Mouse (Mus musculus) forebrain, postnatal 0 days (tissue): ENCODE data around the gene Crybg3. TPM values are rescaled to one million over a fixed set of nuclear protein-coding genes. Genes with fewer than 3 reads are reported as not detected.

ENCODE experiments used
- ATAC-seq: fragments of 200-750 bp; cut with Nextera tagmentation; 2 replicates; pipeline ENCODE4 v1.8.0; 2017; ENCODE audit warnings: mild to moderate bottlenecking, moderate library complexity
- DNase-seq: peaks from one replicate; pipeline ENCODE4 v3.0.0-alpha.2; 2015
- H3K27ac ChIP-seq: fragments of 300-500 bp; sonication (generic); 2 replicates; pipeline ENCODE4 v1.5.1; 2014; ENCODE audit warnings: low read depth, mild to moderate bottlenecking, antibody characterized with exemption, low read length, moderate library complexity, mixed read lengths
- H3K27me3 ChIP-seq: fragments of 300-500 bp; sonication (generic); 2 replicates; pipeline ENCODE4 v1.6.1; 2014; ENCODE audit warnings: mild to moderate bottlenecking, low read length, mixed read lengths; ENCODE audit not compliant: insufficient read depth
- H3K36me3 ChIP-seq: fragments of 300-500 bp; sonication (generic); 2 replicates; pipeline ENCODE4 v1.6.1; 2014; ENCODE audit warnings: mild to moderate bottlenecking, moderate library complexity; ENCODE audit not compliant: insufficient read depth
- H3K4me1 ChIP-seq: fragments of 300-500 bp; sonication (generic); 2 replicates; pipeline ENCODE4 v1.6.1; 2014; ENCODE audit warnings: antibody characterized with exemption; ENCODE audit not compliant: insufficient read depth
- H3K4me2 ChIP-seq: fragments of 300-500 bp; sonication (generic); 2 replicates; pipeline ENCODE4 v1.6.1; 2014; ENCODE audit warnings: low read depth, mild to moderate bottlenecking, moderate library complexity
- H3K4me3 ChIP-seq: fragments of 300-500 bp; sonication (generic); 2 replicates; pipeline ENCODE4 v1.5.1; 2014; ENCODE audit warnings: low read depth, low read length, mixed read lengths
- H3K9ac ChIP-seq: fragments of 300-500 bp; sonication (generic); 2 replicates; pipeline ENCODE4 v1.6.1; 2014; ENCODE audit warnings: mild to moderate bottlenecking
- H3K9me3 ChIP-seq: fragments of 300-500 bp; sonication (generic); 2 replicates; pipeline ENCODE4 v1.6.1; 2016; ENCODE audit warnings: low read length
- CTCF ChIP-seq: sonication (generic); IDR thresholded peaks from 2 replicates; pipeline ENCODE4 v1.5.1; 2016; ENCODE audit warnings: antibody characterized with exemption, control low read depth, low read depth
- WGBS: fragments of 180-500 bp; shearing (Covaris S2); extraction: QIAGEN DNeasy Blood & Tissue Kit; methylation state at CpG from one replicate; pipeline ENCODE4 v1.1.7; 2014; 5-methylcytosine and 5-hydroxymethylcytosine counted together
- polyA plus RNA-seq: library from polyadenylated mRNA; unstranded; fragments of >200 nt; fragmentation: Nextera tagmentation; extraction: Ambion mirVana; gene quantifications from 2 replicates; pipeline ENCODE4 v1.2.1, GENCODE M21; 2015
- total RNA-seq: library from RNA; depleted of rRNA; stranded (reverse); fragments of >200 nt; gene quantifications from 2 replicates; pipeline ENCODE4 v1.2.3, GENCODE M21; 2014

Gene Crybg3
- total and polyA plus RNA-seq, 2 experiments from 2014 or later: 0.92 to 4.7 TPM

DNA sequence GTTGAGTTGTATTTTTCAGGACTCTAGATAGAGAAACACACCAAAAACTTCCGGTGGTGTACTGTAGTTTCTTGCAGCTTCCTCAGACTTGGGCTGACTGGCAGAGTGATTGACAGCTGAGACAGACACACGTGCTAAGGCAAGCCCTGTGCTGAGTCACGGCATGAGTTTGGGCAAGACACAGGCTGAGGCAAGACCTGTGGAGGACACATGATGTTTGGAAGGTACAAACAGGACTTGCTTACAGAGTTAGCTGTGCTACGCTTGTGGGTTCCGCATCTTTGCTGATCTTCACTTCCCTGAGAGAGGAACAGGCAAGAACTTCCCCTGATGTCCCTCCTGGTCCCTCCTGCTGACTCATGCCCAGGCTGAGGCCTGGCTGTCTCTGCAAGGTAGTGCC is 17.3 kb downstream of the Crybg3 start:
- no peak for ATAC-seq
- no peak for DNase-seq
- WGBS: 87% methylated on average over 5 of the region's 5 CpGs

DNA sequence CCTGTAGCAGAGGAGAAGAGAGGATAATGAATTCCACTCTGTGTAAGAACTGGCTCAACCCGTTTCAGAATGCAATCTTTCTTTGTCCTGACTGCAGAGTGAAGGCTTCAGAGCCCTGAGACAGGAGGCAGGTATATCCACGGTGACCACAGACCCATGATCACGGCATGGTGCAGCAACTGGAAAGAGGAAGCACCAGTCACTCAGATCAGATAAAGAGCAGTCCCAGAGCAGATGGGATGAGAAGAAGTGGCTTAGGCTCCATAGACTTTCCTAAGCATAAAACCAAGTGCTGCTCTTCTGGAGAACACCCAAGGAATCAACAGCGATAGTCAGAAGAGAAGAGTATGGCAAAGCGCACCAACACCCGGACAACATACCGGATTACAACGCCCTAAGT is 21.5 kb downstream of the Crybg3 start:
- 92% methylated on average over 8 of the region's 8 CpGs for WGBS
- Histone ChIP-seq H3K27ac (no peak overlapping the region), H3K4me2 (no peak overlapping the region), H3K4me3 (no peak overlapping the region), H3K9me3 (no peaks in the 10 kb centered on the region), H3K4me1 (no peaks in the 10 kb centered on the region), H3K27me3 (no peaks in the 10 kb centered on the region), H3K36me3 (no peaks in the 10 kb centered on the region), H3K9ac (no peak overlapping the region)
- DNase-seq (no peak), ATAC-seq (no peak)
- no peak for TF ChIP-seq CTCF

More for the DNA sequence above, 17.3 kb downstream of the Crybg3 start:
- TF ChIP-seq CTCF: no peak
- no peaks in the 10 kb centered on the region for H3K36me3 ChIP-seq
- H3K9ac ChIP-seq: no peak overlapping the region
- no peaks in the 10 kb centered on the region for H3K9me3 ChIP-seq
- no peaks in the 10 kb centered on the region for H3K27me3 ChIP-seq
- no peaks in the 10 kb centered on the region for H3K4me1 ChIP-seq
- H3K4me2 ChIP-seq: no peak overlapping the region
- H3K4me3 ChIP-seq: no peak overlapping the region
- H3K27ac ChIP-seq: no peak overlapping the region

DNA sequence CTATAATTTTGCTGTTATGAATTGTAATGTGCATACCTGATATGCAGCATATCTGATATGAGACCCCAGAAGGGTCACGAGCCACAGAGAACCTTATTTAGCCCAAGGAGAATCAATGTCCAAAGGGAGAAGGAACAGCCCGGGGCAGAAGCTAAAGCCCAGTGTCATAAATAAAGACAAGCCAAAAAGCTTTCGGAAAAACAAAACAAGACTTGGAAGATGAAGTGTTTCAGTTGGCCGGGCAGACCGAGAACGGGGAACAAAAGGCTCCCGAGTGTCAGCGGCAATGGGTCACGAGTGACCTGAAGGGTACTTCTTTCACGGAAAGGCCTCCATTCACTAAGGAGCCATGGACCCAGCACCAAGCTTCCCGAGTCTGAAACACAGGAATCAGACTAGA is 26.8 kb downstream of the Crybg3 start:
- Histone ChIP-seq H3K36me3 (no peaks in the 10 kb centered on the region), H3K27ac (no peak overlapping the region), H3K4me2 (no peak overlapping the region), H3K27me3 (no peaks in the 10 kb centered on the region), H3K9ac (no peak overlapping the region), H3K4me1 (no peaks in the 10 kb centered on the region), H3K4me3 (no peak overlapping the region), H3K9me3 (no peaks in the 10 kb centered on the region)
- WGBS: 82% methylated on average over 11 of the region's 11 CpGs
- no peak for TF ChIP-seq CTCF
- DNase-seq (no peak), ATAC-seq (no peak)

DNA sequence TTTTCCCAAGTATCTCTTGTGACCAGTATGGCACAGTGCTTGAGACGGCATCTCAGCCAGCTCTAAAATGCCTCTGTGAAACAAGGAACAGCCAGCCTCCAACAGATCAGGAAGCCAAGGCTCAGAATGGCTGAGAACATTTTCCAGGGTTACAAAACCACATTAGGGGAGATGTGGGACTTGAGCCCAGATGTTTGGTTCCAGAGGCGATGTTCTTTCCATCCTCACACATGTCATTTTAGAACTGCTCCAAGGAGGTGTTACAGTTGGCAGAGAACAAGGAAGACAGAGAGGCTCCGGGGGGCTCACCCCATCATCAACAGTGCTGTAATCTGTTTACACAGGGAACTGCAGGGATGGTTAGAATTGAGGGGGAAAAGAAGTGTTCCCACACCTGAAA is 28.1 kb downstream of the Crybg3 start:
- no peak overlapping the region for H3K27ac ChIP-seq
- no peak overlapping the region for H3K4me2 ChIP-seq
- no peaks in the 10 kb centered on the region for H3K9me3 ChIP-seq
- no peak for TF ChIP-seq CTCF
- no peaks in the 10 kb centered on the region for H3K4me1 ChIP-seq
- no peak overlapping the region for H3K9ac ChIP-seq
- no peak for DNase-seq
- WGBS: 91% methylated on average over 3 of the region's 3 CpGs
- no peaks in the 10 kb centered on the region for H3K36me3 ChIP-seq
- no peak overlapping the region for H3K4me3 ChIP-seq
- ATAC-seq: no peak
- no peaks in the 10 kb centered on the region for H3K27me3 ChIP-seq

DNA sequence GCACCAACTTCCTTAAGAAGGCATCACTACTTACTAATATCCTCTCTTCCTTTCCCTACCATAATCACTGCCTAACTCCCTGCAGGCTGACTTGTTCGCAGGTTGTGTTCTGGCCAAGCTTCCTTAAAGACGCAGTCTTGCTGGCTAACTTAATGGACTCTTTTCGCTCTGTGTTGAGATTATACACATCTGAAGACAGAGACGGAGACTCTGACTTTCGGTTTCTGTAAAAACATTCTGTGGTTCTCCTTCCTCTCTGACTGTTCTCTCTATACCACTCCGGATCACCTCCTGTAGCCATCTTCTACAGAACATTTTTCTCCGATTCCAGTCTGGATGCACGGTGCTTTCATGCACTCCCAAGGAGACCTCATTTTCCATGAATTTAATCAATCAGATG is 30.0 kb downstream of the Crybg3 start:
- Histone ChIP-seq H3K27me3 (no peaks in the 10 kb centered on the region), H3K4me1 (no peaks in the 10 kb centered on the region), H3K9ac (no peak overlapping the region), H3K9me3 (no peaks in the 10 kb centered on the region), H3K4me2 (no peak overlapping the region), H3K4me3 (no peak overlapping the region), H3K27ac (no peak overlapping the region), H3K36me3 (no peaks in the 10 kb centered on the region)
- WGBS: 96% methylated on average over 8 of the region's 8 CpGs
- ATAC-seq: no peak
- TF ChIP-seq CTCF: no peak
- DNase-seq: no peak

DNA sequence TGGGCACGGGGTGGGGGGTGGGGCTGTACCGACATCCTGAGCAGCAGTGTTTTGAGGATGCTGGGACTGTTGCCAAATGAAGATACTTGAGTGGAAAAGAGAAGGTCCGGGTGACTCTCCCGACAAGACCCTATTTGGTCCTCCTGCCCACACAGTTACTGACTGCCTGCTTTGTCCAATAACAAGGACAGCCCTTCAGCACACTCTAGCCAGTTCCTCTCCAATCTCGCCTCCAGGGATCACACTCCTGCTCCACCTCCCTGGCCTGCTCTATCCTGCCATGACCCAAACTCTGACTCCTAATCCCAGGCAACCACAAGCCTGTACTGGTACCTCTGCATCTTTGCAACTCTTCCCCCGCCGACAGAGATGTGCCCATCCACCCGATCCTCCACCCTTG is 30.9 kb downstream of the Crybg3 start:
- DNase-seq (no peak), ATAC-seq (0 out of 2 replicates have a peak, but pooled peaks have one; percentile 16)
- 79% methylated on average over 8 of the region's 8 CpGs for WGBS
- Histone ChIP-seq H3K4me3 (no peak overlapping the region), H3K9ac (no peak overlapping the region), H3K27ac (no peak overlapping the region), H3K9me3 (no peaks in the 10 kb centered on the region), H3K4me2 (no peak overlapping the region), H3K36me3 (no peaks in the 10 kb centered on the region), H3K27me3 (no peaks in the 10 kb centered on the region), H3K4me1 (no peaks in the 10 kb centered on the region)
- TF ChIP-seq CTCF: no peak

DNA sequence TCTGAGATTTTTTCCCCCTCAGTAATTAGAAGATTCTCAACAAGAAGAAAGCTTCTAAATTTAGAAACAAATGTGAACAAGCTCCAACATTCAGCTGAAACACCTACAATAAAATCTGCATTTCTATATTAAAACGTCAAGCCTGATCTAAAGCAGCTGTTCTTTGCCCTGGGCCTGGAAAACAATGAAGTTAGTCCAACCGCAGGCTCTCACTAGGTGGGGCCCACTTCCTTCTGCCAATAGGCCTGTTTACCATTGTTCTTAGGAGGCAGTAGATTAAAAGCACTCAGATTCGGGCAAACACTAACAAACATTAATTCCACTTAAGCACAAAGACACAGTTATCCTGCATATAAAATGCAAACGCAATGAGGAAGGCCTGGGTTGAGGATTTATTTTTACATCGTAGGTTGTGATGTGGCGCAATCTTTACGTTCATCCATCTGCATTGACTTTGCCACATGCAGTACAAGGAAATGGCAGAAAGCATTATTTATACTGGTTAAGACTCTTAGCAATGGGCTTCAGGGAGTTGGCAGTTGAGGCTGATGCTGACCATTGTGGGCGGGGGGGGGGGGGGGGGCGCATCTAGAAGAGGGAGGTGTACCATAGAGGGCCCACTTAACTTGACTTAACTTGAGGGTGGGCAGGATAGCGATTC is 32.9 kb downstream of the Crybg3 start:
- H3K9me3 ChIP-seq: no peaks in the 10 kb centered on the region
- TF ChIP-seq CTCF: no peak
- H3K36me3 ChIP-seq: no peaks in the 10 kb centered on the region
- H3K4me2 ChIP-seq: no peak overlapping the region
- DNase-seq: no peak
- ATAC-seq: peak; percentile 10; the same call in 1 of the 2 replicates
- 58% methylated on average over 10 of the region's 10 CpGs for WGBS
- H3K27me3 ChIP-seq: no peaks in the 10 kb centered on the region
- no peak overlapping the region for H3K9ac ChIP-seq
- H3K4me1 ChIP-seq: no peaks in the 10 kb centered on the region
- no peak overlapping the region for H3K4me3 ChIP-seq
- H3K27ac ChIP-seq: peak overlapping the region; percentile 51
